Mouse (Mus musculus) brain, embryonic 14.5 days (tissue): ENCODE results near the gene Med13.

Source experiments
- CTCF ChIP-seq: fragments of 200-500 bp; IDR thresholded peaks from 2 replicates; pipeline ENCODE4 v1.5.1; 2012; ENCODE audit warnings: inconsistent platforms, mild to moderate bottlenecking, moderate library complexity, borderline replicate concordance; ENCODE audit not compliant: insufficient read depth, insufficient read length; ENCODE audit errors: extremely low read depth
- POLR2A ChIP-seq: fragments of 200-500 bp; IDR thresholded peaks from 2 replicates; pipeline ENCODE4 v1.6.1; 2012; ENCODE audit warnings: mild to moderate bottlenecking, inconsistent platforms, borderline replicate concordance; ENCODE audit not compliant: poor library complexity, insufficient read depth, insufficient read length, severe bottlenecking; ENCODE audit errors: extremely low read depth

GRCm38 (mm10) chr11:86346525-86346924 is 10.9 kb downstream of the Med13 start:
- TF ChIP-seq CTCF (no peak), POLR2A (no peak)
